Mouse (Mus musculus) G1E (cell line): Measurements from ENCODE around the gene Clec2i. TPM values are rescaled to one million over a fixed set of nuclear protein-coding genes. Genes with fewer than 3 reads are reported as not detected.

Source experiments
- ATAC-seq: 2 replicates; pipeline ENCODE4 v1.8.0; 2016; ENCODE audit warnings: mild to moderate bottlenecking; ENCODE audit not compliant: insufficient number of reproducible peaks, poor library complexity, low FRiP score, severe bottlenecking; ENCODE audit errors: extremely low read depth
- DNase-seq: peaks from one replicate; pipeline ENCODE4 v3.0.0; 2012; ENCODE audit warnings: low spot score
- H3K27me3 ChIP-seq: 2 replicates; pipeline ENCODE4 v1.6.1; 2012; ENCODE audit warnings: mild to moderate bottlenecking, low read length, inconsistent platforms; ENCODE audit not compliant: insufficient read depth
- H3K36me3 ChIP-seq: replicated peaks from 2 replicates; pipeline ENCODE3; 2012; ENCODE audit warnings: mild to moderate bottlenecking, inconsistent platforms
- H3K4me1 ChIP-seq: 2 replicates; pipeline ENCODE4 v1.6.1; 2012; ENCODE audit warnings: low read depth, low read length, inconsistent platforms, mixed read lengths; ENCODE audit not compliant: insufficient read depth
- H3K4me3 ChIP-seq: 2 replicates; pipeline ENCODE4 v1.5.1; 2012; ENCODE audit warnings: low read depth, mild to moderate bottlenecking, inconsistent platforms, low read length, moderate library complexity, mixed read lengths
- H3K9me3 ChIP-seq: replicated peaks from 2 replicates; pipeline ENCODE4 v1.6.1; 2012; ENCODE audit warnings: inconsistent platforms
- CTCF ChIP-seq: IDR thresholded peaks from 2 replicates; pipeline ENCODE4 v1.5.1; 2012; ENCODE audit warnings: low read depth, low read length, inconsistent platforms, mixed read lengths
- GATA1 ChIP-seq: IDR thresholded peaks from 2 replicates; pipeline ENCODE4 v1.6.1; 2012; ENCODE audit warnings: borderline replicate concordance, low read length, inconsistent platforms, mixed read lengths
- GATA2 ChIP-seq: IDR thresholded peaks from 2 replicates; pipeline ENCODE4 v1.6.1; 2012; ENCODE audit warnings: low read depth, low read length, inconsistent platforms, borderline replicate concordance
- POLR2AphosphoS5 ChIP-seq: IDR thresholded peaks from 2 replicates; pipeline ENCODE4 v1.6.1; 2012; ENCODE audit warnings: low read depth, low read length, inconsistent platforms; ENCODE audit not compliant: insufficient replicate concordance
- TAL1 ChIP-seq: conservative IDR thresholded peaks from 2 replicates; pipeline ENCODE4 v1.6.1; 2012; ENCODE audit warnings: low read depth, low read length, inconsistent platforms, mixed read lengths
- polyA plus RNA-seq: library from polyadenylated mRNA; stranded (reverse); fragments of >175 nt; gene quantifications from 2 replicates; pipeline ENCODE4 v1.2.3, GENCODE M21; 2012
- total RNA-seq, 2 experiments: library from RNA; stranded (forward) in 1 of 2; stranded (reverse) in 1 of 2; fragments of 200-1000 nt in 1 of 2; fragments of >200 nt in 1 of 2; fragmentation: Nextera tagmentation in 1 of 2; gene quantifications; 2 replicates each; pipeline ENCODE4 v1.2.3; 2014 to 2017

Gene Clec2i
- total and polyA plus RNA-seq, 3 experiments: 0.05 TPM; not detected in 2

DNA sequence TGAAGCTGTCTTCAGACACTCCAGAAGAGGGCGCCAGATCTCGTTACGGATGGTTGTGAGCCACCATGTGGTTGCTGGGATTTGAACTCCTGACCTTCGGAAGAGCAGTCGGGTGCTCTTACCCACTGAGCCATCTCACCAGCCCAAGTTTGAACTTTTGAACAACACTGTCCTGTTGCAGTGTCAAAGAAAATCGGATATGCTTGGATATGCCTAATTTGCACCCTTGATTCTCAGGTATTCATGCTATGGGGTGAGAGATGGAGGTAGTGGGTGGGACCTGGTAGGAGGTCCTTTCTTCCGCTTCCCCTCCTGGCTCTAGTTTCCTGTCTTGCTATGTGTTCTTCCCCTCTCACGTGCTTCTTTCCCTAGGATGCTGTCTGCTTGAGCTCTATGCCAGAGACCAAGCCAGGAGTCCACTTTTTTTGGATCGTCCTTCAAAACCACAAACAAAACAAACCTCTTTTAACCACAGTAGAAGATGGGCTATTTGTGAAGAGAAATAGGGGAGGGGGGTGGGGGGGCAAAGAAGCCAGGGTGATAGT, 41.3 kb upstream of the Clec2i start:
- DNase-seq: no peak
- no peak overlapping the region for H3K4me3 ChIP-seq

DNA sequence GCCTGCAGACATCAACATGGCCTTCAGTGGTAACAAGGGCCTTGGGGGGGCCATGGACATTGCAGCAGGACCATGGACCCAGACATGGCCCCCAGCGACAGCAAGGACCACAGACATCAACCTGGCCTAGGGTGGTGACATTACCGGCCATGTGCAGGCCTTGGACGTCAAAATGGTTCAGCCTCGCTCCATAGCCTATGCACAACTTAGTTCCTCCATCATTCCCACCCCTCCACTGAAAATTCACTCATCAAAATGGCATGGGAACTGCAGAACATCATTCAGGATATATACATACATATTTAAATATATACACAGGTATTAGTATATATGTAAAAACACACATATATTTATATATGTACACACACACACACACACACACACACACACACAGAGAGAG, 40.0 kb upstream of the Clec2i start:
- no peak for DNase-seq
- TF ChIP-seq POLR2AphosphoS5 (no peak), GATA1 (no peak), TAL1 (no peak), CTCF (no peak), GATA2 (no peak)
- H3K9me3 ChIP-seq: peaks cover 44% of the 10 kb centered on the region
- H3K36me3 ChIP-seq: no peaks in the 10 kb centered on the region
- H3K4me1 ChIP-seq: peaks cover 3% of the 10 kb centered on the region; the same call in 1 of the 2 replicates
- H3K27me3 ChIP-seq: peaks cover 3% of the 10 kb centered on the region; the same call in 1 of the 2 replicates
- H3K4me3 ChIP-seq: no peak overlapping the region; the same call in 1 of the 2 replicates
- no peak for ATAC-seq

More for the DNA sequence above, 41.3 kb upstream of the Clec2i start:
- Histone ChIP-seq H3K36me3 (no peaks in the 10 kb centered on the region), H3K4me1 (peaks cover 3% of the 10 kb centered on the region; the same call in 1 of the 2 replicates), H3K27me3 (peaks cover 3% of the 10 kb centered on the region; the same call in 1 of the 2 replicates), H3K9me3 (peaks cover 46% of the 10 kb centered on the region)
- TF ChIP-seq GATA2 (no peak), CTCF (no peak), TAL1 (no peak), GATA1 (no peak), POLR2AphosphoS5 (no peak)
- no peak for ATAC-seq

- DNase-seq (no peak), ATAC-seq (peak; percentile 41)
- Histone ChIP-seq H3K4me3 (no peak overlapping the region), H3K4me1 (no peaks in the 10 kb centered on the region), H3K9me3 (peaks cover 44% of the 10 kb centered on the region), H3K36me3 (no peaks in the 10 kb centered on the region), H3K27me3 (no peaks in the 10 kb centered on the region)
- TF ChIP-seq POLR2AphosphoS5 (no peak), GATA2 (no peak), CTCF (no peak), GATA1 (no peak)
Measured at GRCm38 (mm10) chr6:128849902-128850301, 37.5 kb upstream of the Clec2i start.

DNA sequence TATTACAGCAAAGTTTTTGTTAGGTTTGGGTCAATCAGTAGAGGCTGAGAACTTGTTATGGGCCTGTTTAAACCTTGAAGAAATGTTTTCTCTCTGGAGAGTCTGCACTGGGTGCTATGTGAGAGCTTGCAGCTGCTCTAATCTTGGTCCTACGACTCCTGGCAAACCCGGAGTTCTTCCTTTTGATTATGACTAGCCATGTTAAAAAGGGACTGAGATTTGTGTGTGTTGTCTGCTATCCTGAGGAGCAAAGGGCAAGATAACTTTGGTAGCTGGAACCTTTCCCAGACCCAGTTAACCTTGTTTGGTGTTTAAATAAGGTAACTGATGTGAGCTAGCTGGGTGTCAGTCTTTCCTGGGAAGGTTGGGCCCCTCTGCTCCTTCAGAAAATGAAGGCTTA, 36.7 kb upstream of the Clec2i start:
- DNase-seq (no peak), ATAC-seq (no peak)
- no peak overlapping the region for H3K4me3 ChIP-seq
- H3K4me1 ChIP-seq: no peaks in the 10 kb centered on the region
- peaks cover 43% of the 10 kb centered on the region for H3K9me3 ChIP-seq
- H3K36me3 ChIP-seq: no peaks in the 10 kb centered on the region
- no peaks in the 10 kb centered on the region for H3K27me3 ChIP-seq
- TF ChIP-seq CTCF (no peak), TAL1 (no peak), GATA1 (no peak), POLR2AphosphoS5 (no peak), GATA2 (no peak)

- Histone ChIP-seq H3K9me3 (peaks cover 41% of the 10 kb centered on the region), H3K27me3 (no peaks in the 10 kb centered on the region), H3K4me1 (no peaks in the 10 kb centered on the region), H3K4me3 (no peak overlapping the region), H3K36me3 (no peaks in the 10 kb centered on the region)
- DNase-seq (no peak), ATAC-seq (no peak)
- TF ChIP-seq GATA1 (no peak), CTCF (no peak), TAL1 (no peak), POLR2AphosphoS5 (no peak), GATA2 (no peak)
Measured at GRCm38 (mm10) chr6:128851151-128851550, 36.2 kb upstream of the Clec2i start.

DNA sequence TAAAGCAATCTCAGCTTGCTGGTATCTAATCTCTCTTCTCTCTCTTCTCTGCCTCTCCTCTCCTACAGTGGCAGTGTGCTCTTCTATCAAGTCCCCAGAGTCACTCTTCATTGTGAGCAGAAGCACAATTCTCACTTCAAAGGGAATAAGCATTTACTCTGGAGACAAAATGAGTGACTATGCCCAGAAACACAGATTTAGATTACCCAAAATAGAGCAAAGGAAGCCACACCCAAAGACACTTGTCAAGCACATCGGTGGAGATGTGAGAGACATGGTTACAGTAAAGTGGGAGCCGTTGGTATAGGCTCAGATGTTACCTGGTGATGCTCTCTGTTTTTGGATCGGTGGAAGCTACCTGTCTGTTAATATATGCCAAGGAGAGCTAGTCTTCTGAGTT, 34.6 kb upstream of the Clec2i start:
- Histone ChIP-seq H3K36me3 (no peaks in the 10 kb centered on the region), H3K4me1 (no peaks in the 10 kb centered on the region), H3K9me3 (peaks cover 36% of the 10 kb centered on the region), H3K4me3 (no peak overlapping the region), H3K27me3 (no peaks in the 10 kb centered on the region)
- DNase-seq (no peak), ATAC-seq (no peak)
- TF ChIP-seq POLR2AphosphoS5: no peak
- TF ChIP-seq CTCF: no peak

GRCm38 (mm10) chr6:128854024-128854820, 33.2 kb upstream of the Clec2i start:
- H3K36me3 ChIP-seq: no peaks in the 10 kb centered on the region
- H3K4me1 ChIP-seq: no peaks in the 10 kb centered on the region

More at GRCm38 (mm10) chr6:128854024-128854820, 33.2 kb upstream of the Clec2i start:
- ATAC-seq: no peak; the same call in 1 of the 2 replicates
- DNase-seq: no peak
- peaks cover 39% of the 10 kb centered on the region for H3K9me3 ChIP-seq
- H3K4me3 ChIP-seq: no peak overlapping the region
- TF ChIP-seq GATA1: no peak
- TF ChIP-seq GATA2: no peak
- TF ChIP-seq CTCF: no peak
- no peak for TF ChIP-seq POLR2AphosphoS5
- TF ChIP-seq TAL1: no peak
- no peaks in the 10 kb centered on the region for H3K27me3 ChIP-seq
